Comparison of ENCODE assay signal across 11 mouse cellular contexts in genomic region chr10:70168396-70168795, GRCm38 (mm10). TPM values are rescaled to one million over a fixed set of nuclear protein-coding genes. Genes with fewer than 3 reads are reported as not detected.
A peak's percentile ranks its signal among the peaks of the same experiment; 100 is the strongest.
DNase-seq lines count a peak whose midpoint lies in the region; ATAC-seq lines count a peak whose summit lies in the region.
"Had no signal": no experiment of that assay in that cellular context is flagged by ENCODE, and none has a peak within 500 bp of the region (broad histone marks: within the 10 kb centered on the region; RNA-seq: fewer than 3 reads in every experiment).

No protein-coding gene starts in this region.

- no peak overlapping the region for H3K9ac ChIP-seq in heart, embryonic 12.5 days
- H3K9ac ChIP-seq in liver, embryonic 12.5 days, result no peak overlapping the region
- H3K9ac ChIP-seq in liver, embryonic 16.5 days (ENCODE audit: low read depth, low read length), result no peak overlapping the region
- H3K9ac ChIP-seq: limb, embryonic 13.5 days; neural tube, embryonic 12.5 days had no signal

- H3K4me1 ChIP-seq in heart, embryonic 12.5 days (replicated peaks), result peaks cover 59% of the 10 kb centered on the region
- H3K4me1 ChIP-seq in liver, embryonic 12.5 days, result peaks cover 19% of the 10 kb centered on the region
- peaks cover 22% of the 10 kb centered on the region for H3K4me1 ChIP-seq in hindbrain, embryonic 10.5 days (replicated peaks)
- H3K4me1 ChIP-seq in liver, embryonic 16.5 days (ENCODE audit: control insufficient read depth, low read depth, low read length), result no peaks in the 10 kb centered on the region

- DNase-seq in heart, adult 9 months (ENCODE audit: low spot score in 2 of 2), result no peak
- peak; percentile 39 for DNase-seq in liver
- DNase-seq in hindbrain, embryonic 10.5 days (ENCODE audit: low spot score), result no peak
- DNase-seq in lung, postnatal 25 days (ENCODE audit: low spot score), result no peak
- DNase-seq in spleen, adult 18-20 months, result no peak
- DNase-seq: adrenal gland, postnatal 25 days had no signal

- no peaks in the 10 kb centered on the region for H3K27me3 ChIP-seq in heart, embryonic 12.5 days (replicated peaks)
- H3K27me3 ChIP-seq in liver, embryonic 12.5 days (replicated peaks), result no peaks in the 10 kb centered on the region
- no peaks in the 10 kb centered on the region for H3K27me3 ChIP-seq in hindbrain, embryonic 10.5 days (ENCODE audit: insufficient read depth, poor library complexity, severe bottlenecking)
- H3K27me3 ChIP-seq in liver, embryonic 16.5 days (ENCODE audit: control insufficient read depth, insufficient read depth, low read depth, low read length), result no peaks in the 10 kb centered on the region
- H3K27me3 ChIP-seq: limb, embryonic 13.5 days; neural tube, embryonic 12.5 days had no signal

- peak overlapping the region; percentile 37; the same call in 1 of the 2 replicates for H3K27ac ChIP-seq in heart, embryonic 12.5 days (ENCODE audit: poor library complexity, severe bottlenecking)
- no peak overlapping the region for H3K27ac ChIP-seq in liver, embryonic 12.5 days
- peak overlapping the region; percentile 41 for H3K27ac ChIP-seq in hindbrain, embryonic 10.5 days
- no peak overlapping the region for H3K27ac ChIP-seq in liver, embryonic 16.5 days (ENCODE audit: low read length)
- H3K27ac ChIP-seq: limb, embryonic 13.5 days; neural tube, embryonic 12.5 days had no signal

- H3K4me2 ChIP-seq in heart, embryonic 12.5 days, result no peak overlapping the region
- H3K4me2 ChIP-seq in liver, embryonic 12.5 days, result no peak overlapping the region
- no peak overlapping the region for H3K4me2 ChIP-seq in liver, embryonic 16.5 days (ENCODE audit: low read depth, low read length)
- H3K4me2 ChIP-seq: limb, embryonic 13.5 days; neural tube, embryonic 12.5 days had no signal

- ATAC-seq in heart, embryonic 12.5 days (ENCODE audit: insufficient number of reproducible peaks, low FRiP score), result no peak
- no peak for ATAC-seq in liver, embryonic 12.5 days
- peak; percentile 69 for ATAC-seq in liver, embryonic 16.5 days (ENCODE audit: low read depth)

- H3K4me3 ChIP-seq in heart, embryonic 12.5 days, result no peak overlapping the region
- H3K4me3 ChIP-seq in liver, embryonic 12.5 days, result no peak overlapping the region
- H3K4me3 ChIP-seq in hindbrain, embryonic 10.5 days, result no peak overlapping the region
- H3K4me3 ChIP-seq in liver, embryonic 16.5 days (ENCODE audit: low read depth, low read length), result no peak overlapping the region
- H3K4me3 ChIP-seq: limb, embryonic 13.5 days; neural tube, embryonic 12.5 days had no signal

- WGBS in heart, embryonic 12.5 days, result 77% methylated on average over 13 of the region's 13 CpGs
- WGBS in liver, embryonic 12.5 days (ENCODE audit: insufficient replicate concordance), result 79% methylated on average over 13 of the region's 13 CpGs
- 79% methylated on average over 13 of the region's 13 CpGs for WGBS in hindbrain, embryonic 10.5 days
- WGBS in liver, embryonic 16.5 days (ENCODE audit: insufficient replicate concordance), result 83% methylated on average over 13 of the region's 13 CpGs

- H3K36me3 ChIP-seq in heart, embryonic 12.5 days, result peaks cover 44% of the 10 kb centered on the region
- H3K36me3 ChIP-seq in liver, embryonic 12.5 days, result peaks cover 83% of the 10 kb centered on the region
- H3K36me3 ChIP-seq in hindbrain, embryonic 10.5 days, result peaks cover 63% of the 10 kb centered on the region
- H3K36me3 ChIP-seq in liver, embryonic 16.5 days (ENCODE audit: control insufficient read depth, insufficient read depth), result peaks cover 8% of the 10 kb centered on the region

- H3K9me3 ChIP-seq in heart, embryonic 12.5 days (replicated peaks), result no peaks in the 10 kb centered on the region
- no peaks in the 10 kb centered on the region for H3K9me3 ChIP-seq in liver, embryonic 12.5 days (replicated peaks)
- no peaks in the 10 kb centered on the region for H3K9me3 ChIP-seq in hindbrain, embryonic 10.5 days
- no peaks in the 10 kb centered on the region for H3K9me3 ChIP-seq in liver, embryonic 16.5 days (replicated peaks; ENCODE audit: control insufficient read depth, low read length)
- H3K9me3 ChIP-seq: limb, embryonic 13.5 days; neural tube, embryonic 12.5 days had no signal

RNA-seq across cellular contexts. Expression of gene Mrln, which starts 36.1 kb away (rescaled TPM):
- 0.45 and 0.90 TPM in 2 replicates for polyA plus RNA-seq in heart, embryonic 12.5 days (2016; fragmentation: Nextera tagmentation; extraction: Ambion mirVana)
- polyA plus RNA-seq in liver, embryonic 12.5 days (2016; fragmentation: Nextera tagmentation; extraction: Ambion mirVana), result 0.35 and 0.87 TPM in 2 replicates
- polyA plus RNA-seq in hindbrain, embryonic 10.5 days (2016; fragmentation: Nextera tagmentation; extraction: Ambion mirVana), result 0.71 and 1.2 TPM in 2 replicates
- 0.65 and 1.3 TPM in 2 replicates for polyA plus RNA-seq in liver, embryonic 16.5 days (2015; fragmentation: Nextera tagmentation; extraction: Ambion mirVana)

Comparison
In these comparisons a context has a peak if more than half of its experiments do, and no peak if none do; other contexts are left out.
1. H3K27ac ChIP-seq: peak in heart, embryonic 12.5 days (single experiment) and hindbrain, embryonic 10.5 days (single experiment); none in liver, embryonic 12.5 days (single experiment) and liver, embryonic 16.5 days (single experiment).